Comparison of ENCODE assay signal across 8 mouse cellular contexts in genomic region chr13:51526480-51526879, GRCm38 (mm10). TPM values are rescaled to one million over a fixed set of nuclear protein-coding genes. Genes with fewer than 3 reads are reported as not detected.
DNase-seq lines count a peak whose midpoint lies in the region; ATAC-seq and TF ChIP-seq lines count a peak whose summit lies in the region.

No protein-coding gene starts in this region.

- WGBS in cerebellum, adult 2 months: 25% methylated on average over 7 of the region's 7 CpGs
- 31% methylated on average over 7 of the region's 7 CpGs for WGBS in kidney, adult 2 months

- TF ChIP-seq POLR2A in cerebellum, adult 2 months (IDR thresholded peaks at IDR 0.05; ENCODE audit: borderline replicate concordance, insufficient read depth, low read length): no peak
- TF ChIP-seq POLR2A in kidney, adult 2 months (IDR thresholded peaks at IDR 0.05; ENCODE audit: low read depth, low read length): no peak

- peak; percentile 17 to 35 for DNase-seq in cerebellum, adult 2 months
- DNase-seq in thymus, postnatal 4 days: peak; percentile 12
- DNase-seq in thymus, postnatal 36 days: no peak
- DNase-seq in layer of hippocampus, adult 11-12 months (ENCODE audit: low spot score): peak; percentile 46
- peak; percentile 64 to 65 for DNase-seq in right cerebral cortex, postnatal 10 days (ENCODE audit: low spot score in 2 of 2)
- DNase-seq in kidney, adult 2 months: no peak
- no peak for DNase-seq in c-Kit-positive CD71-positive TER-119-positive erythroid progenitor cells, embryonic 14.5 days (ENCODE audit: low spot score)

- H3K36me3 ChIP-seq in kidney, adult 2 months (ENCODE audit: control insufficient read depth, insufficient read depth, low read length): no peaks in the 10 kb centered on the region

- H3K27me3 ChIP-seq in cerebellum, adult 2 months (ENCODE audit: control insufficient read depth, insufficient read depth, low read length): no peaks in the 10 kb centered on the region
- no peaks in the 10 kb centered on the region for H3K27me3 ChIP-seq in kidney, adult 2 months (replicated peaks; ENCODE audit: control insufficient read depth, insufficient read depth, low read length)

- H3K4me3 ChIP-seq in cerebellum, adult 2 months (replicated peaks; ENCODE audit: insufficient read depth, low read depth, low read length): no peak overlapping the region
- H3K4me3 ChIP-seq in kidney, adult 2 months (ENCODE audit: insufficient read depth, low read depth, low read length): no peak overlapping the region

- no peak overlapping the region for H3K27ac ChIP-seq in cerebellum, adult 2 months (ENCODE audit: insufficient read depth, low read length)
- no peak overlapping the region for H3K27ac ChIP-seq in kidney, adult 2 months (ENCODE audit: insufficient read depth, low read depth, low read length)

- no peak for TF ChIP-seq CTCF in cerebellum, adult 2 months (IDR thresholded peaks at IDR 0.05; ENCODE audit: borderline replicate concordance, insufficient read depth, low read depth, low read length)
- TF ChIP-seq CTCF in kidney, adult 2 months (conservative IDR thresholded peaks at IDR 0.05; ENCODE audit: insufficient read depth, insufficient read length, low read depth, low read length): no peak

- ATAC-seq in cerebellum, adult (ENCODE audit: insufficient number of reproducible peaks, low FRiP score, low TSS enrichment): no peak

- H3K4me1 ChIP-seq in cerebellum, adult 2 months (ENCODE audit: control insufficient read depth, insufficient read depth, low read length): no peaks in the 10 kb centered on the region
- H3K4me1 ChIP-seq in kidney, adult 2 months (ENCODE audit: control insufficient read depth, insufficient read depth, low read length): no peaks in the 10 kb centered on the region

RNA-seq across cellular contexts. Expression of gene Shc3, which starts 42.7 kb away (rescaled TPM):
- 20.8 and 22.7 TPM in 2 replicates for polyA plus RNA-seq in cerebellum, adult 2 months (2012; rRNA removed)
- polyA plus RNA-seq in kidney, adult 2 months (2012; rRNA removed): 0.77 and 1.1 TPM in 2 replicates

Comparison
In these comparisons a context has a peak if more than half of its experiments do, and no peak if none do; other contexts are left out.
1. DNase-seq: peak in cerebellum, adult 2 months (2 of 2), thymus, postnatal 4 days (single experiment), layer of hippocampus, adult 11-12 months (single experiment) and right cerebral cortex, postnatal 10 days (2 of 2); none in thymus, postnatal 36 days (0 of 2), kidney, adult 2 months (single experiment) and c-Kit-positive CD71-positive TER-119-positive erythroid progenitor cells, embryonic 14.5 days (single experiment).
2. RNA of gene Shc3, which starts 42.7 kb away (polyA plus RNA-seq): 20.8 to 22.7 TPM in cerebellum, adult 2 months; 0.77 to 1.1 TPM in kidney, adult 2 months; every median in the first group is over 10 times any median in the second.